Mouse (Mus musculus): Measurements from ENCODE around the gene Dnajb11.

- TF ChIP-seq POLR2A (IDR thresholded peaks at IDR 0.05; ENCODE audit: extremely low read depth, insufficient read depth, low read length): no peak
- TF ChIP-seq CTCF (IDR thresholded peaks at IDR 0.05; ENCODE audit: low read depth, low read length): no peak
Measured at GRCm38 (mm10) chr16:22847686-22848085, 10.0 kb upstream of the Dnajb11 start.

All from liver, adult 2 months (tissue).